Mouse (Mus musculus): ENCODE data around the gene Nsun7. TPM values are rescaled to one million over a fixed set of nuclear protein-coding genes. Genes with fewer than 3 reads are reported as not detected.

Gene Nsun7
- polyA plus RNA-seq, 1 experiment from 2014 or later = 0.14 TPM

- Histone ChIP-seq H3K36me3 (0 out of 2 replicates have a peak, but pooled peaks cover 2% of the 10 kb centered on the region), H3K4me1 (peaks cover 10% of the 10 kb centered on the region; the same call in 1 of the 2 replicates), H3K9me3 (no peaks in the 10 kb centered on the region), H3K4me3 (no peak overlapping the region), H3K27ac (no peak overlapping the region), H3K27me3 (ENCODE audit: insufficient read depth, poor library complexity, severe bottlenecking) (no peaks in the 10 kb centered on the region)
- WGBS = 56% methylated on average over 3 of the region's 3 CpGs
- no peak for DNase-seq (ENCODE audit: low spot score)
Measured at GRCm38 (mm10) chr5:66345140-66345539, 85.4 kb downstream of the Nsun7 start.

- H3K4me1 ChIP-seq = peaks cover 7% of the 10 kb centered on the region; the same call in 1 of the 2 replicates
- 87% methylated on average over 6 of the region's 6 CpGs for WGBS
- H3K4me3 ChIP-seq = no peak overlapping the region
- no peak overlapping the region for H3K27ac ChIP-seq
- 0 out of 2 replicates have a peak, but pooled peaks cover 2% of the 10 kb centered on the region for H3K36me3 ChIP-seq
- no peaks in the 10 kb centered on the region for H3K9me3 ChIP-seq
- no peaks in the 10 kb centered on the region for H3K27me3 ChIP-seq (ENCODE audit: insufficient read depth, poor library complexity, severe bottlenecking)
- DNase-seq (ENCODE audit: low spot score) = no peak
Measured at GRCm38 (mm10) chr5:66346756-66347155, 87.1 kb downstream of the Nsun7 start.

Other genes with a start within 250 kb of the Nsun7 start
- 1.5 and 3.6 TPM in 2 replicates for gene Rbm47, start 86.8 kb upstream of the Nsun7 start, polyA plus RNA-seq (2016; fragmentation: Nextera tagmentation; extraction: Ambion mirVana)